Mouse (Mus musculus) CD4-positive helper T cell, adult 2 months (primary cell): Measurements from ENCODE around the gene Wwox.

Source experiments
- DNase-seq: peaks from one replicate; pipeline ENCODE4 v3.0.0-alpha.2; 2012; ENCODE audit warnings: low read depth, missing footprints, low spot score

Gene Wwox

GRCm38 (mm10) chr8:115208415-115209192 is 769.1 kb downstream of the Wwox start:
- no peak for DNase-seq

GRCm38 (mm10) chr8:115210014-115210413 is 770.6 kb downstream of the Wwox start:
- no peak for DNase-seq

- DNase-seq = no peak
These were observed 773.7 kb downstream of the Wwox start for GRCm38 (mm10) chr8:115213126-115213525.

- no peak for DNase-seq
These were observed 775.4 kb downstream of the Wwox start for GRCm38 (mm10) chr8:115214870-115215269.

GRCm38 (mm10) chr8:115216801-115217200 is 777.3 kb downstream of the Wwox start:
- DNase-seq = no peak

GRCm38 (mm10) chr8:115222545-115222944 is 783.1 kb downstream of the Wwox start:
- DNase-seq = no peak

- DNase-seq = peak; percentile 67
These were observed 787.5 kb downstream of the Wwox start for GRCm38 (mm10) chr8:115226781-115227583.

GRCm38 (mm10) chr8:115228903-115229302 is 789.4 kb downstream of the Wwox start:
- DNase-seq = peak; percentile 33

- peak; percentile 85 for DNase-seq
These were observed 794.6 kb downstream of the Wwox start for GRCm38 (mm10) chr8:115234068-115234467.

- no peak for DNase-seq
These were observed 798.1 kb downstream of the Wwox start for GRCm38 (mm10) chr8:115237596-115237995.

GRCm38 (mm10) chr8:115243465-115244027 is 804.1 kb downstream of the Wwox start:
- no peak for DNase-seq

GRCm38 (mm10) chr8:115249688-115250366 is 810.4 kb downstream of the Wwox start:
- no peak for DNase-seq

GRCm38 (mm10) chr8:115255550-115255949 is 816.1 kb downstream of the Wwox start:
- no peak for DNase-seq

- DNase-seq = no peak
These were observed 818.0 kb downstream of the Wwox start for GRCm38 (mm10) chr8:115257417-115257816.

GRCm38 (mm10) chr8:115259806-115260205 is 820.4 kb downstream of the Wwox start:
- no peak for DNase-seq

GRCm38 (mm10) chr8:115267196-115267595 is 827.7 kb downstream of the Wwox start:
- DNase-seq = no peak

- DNase-seq = no peak
These were observed 830.1 kb downstream of the Wwox start for GRCm38 (mm10) chr8:115269601-115270000.

- peak; percentile 16 for DNase-seq
These were observed 834.5 kb downstream of the Wwox start for GRCm38 (mm10) chr8:115273976-115274375.

- peak; percentile 83 for DNase-seq
These were observed 836.8 kb downstream of the Wwox start for GRCm38 (mm10) chr8:115276281-115276680.

- DNase-seq = no peak
These were observed 838.8 kb downstream of the Wwox start for GRCm38 (mm10) chr8:115278291-115278690.

GRCm38 (mm10) chr8:115290224-115290623 is 850.8 kb downstream of the Wwox start:
- DNase-seq = no peak

GRCm38 (mm10) chr8:115296760-115297159 is 857.3 kb downstream of the Wwox start:
- DNase-seq = no peak
